ENCODE assay signal across 17 mouse cellular contexts in genomic region chr16:90145244-90145643, GRCm38 (mm10). TPM values are rescaled to one million over a fixed set of nuclear protein-coding genes. Genes with fewer than 3 reads are reported as not detected.
A peak's percentile ranks its signal among the peaks of the same experiment; 100 is the strongest.
DNase-seq lines count a peak whose midpoint lies in the region; ATAC-seq and TF ChIP-seq lines count a peak whose summit lies in the region.
"Had no signal": no experiment of that assay in that cellular context is flagged by ENCODE, and none has a peak within 500 bp of the region (broad histone marks: within the 10 kb centered on the region; RNA-seq: fewer than 3 reads in every experiment).

No protein-coding gene starts in this region.

- no peak for TF ChIP-seq EP300 in lung, postnatal 0 days (IDR thresholded peaks at IDR 0.05)

- H3K27me3 ChIP-seq in forebrain, embryonic 14.5 days (replicated peaks; ENCODE audit: control insufficient read depth, insufficient read depth, low read length), result no peaks in the 10 kb centered on the region
- no peaks in the 10 kb centered on the region for H3K27me3 ChIP-seq in forebrain, embryonic 11.5 days (ENCODE audit: control insufficient read depth, insufficient read depth, low read length)
- H3K27me3 ChIP-seq in neural tube, embryonic 12.5 days (replicated peaks), result no peaks in the 10 kb centered on the region
- H3K27me3 ChIP-seq in limb, embryonic 11.5 days (ENCODE audit: control insufficient read depth, insufficient read depth, low read length), result no peaks in the 10 kb centered on the region
- H3K27me3 ChIP-seq in stomach, embryonic 15.5 days (replicated peaks), result no peaks in the 10 kb centered on the region
- 0 out of 2 replicates have a peak, but pooled peaks cover 7% of the 10 kb centered on the region for H3K27me3 ChIP-seq in lung, postnatal 0 days (replicated peaks; ENCODE audit: insufficient read depth, low read length)
- H3K27me3 ChIP-seq: heart, embryonic 12.5 days; intestine, embryonic 15.5 days had no signal

- H3K4me2 ChIP-seq in forebrain, embryonic 14.5 days (ENCODE audit: low read length), result peak overlapping the region; percentile 74; the same call in 1 of the 2 replicates
- H3K4me2 ChIP-seq in forebrain, embryonic 11.5 days (ENCODE audit: low read depth, low read length, severe bottlenecking), result no peak overlapping the region; the same call in 1 of the 2 replicates
- peak overlapping the region; percentile 91; the same call in 1 of the 2 replicates for H3K4me2 ChIP-seq in neural tube, embryonic 12.5 days (replicated peaks)
- peak overlapping the region; percentile 92; the same call in 1 of the 2 replicates for H3K4me2 ChIP-seq in limb, embryonic 11.5 days (ENCODE audit: low read depth, severe bottlenecking)
- H3K4me2 ChIP-seq in stomach, embryonic 15.5 days, result 0 out of 2 replicates have a peak overlapping the region, but pooled peaks have one; percentile 100
- H3K4me2 ChIP-seq in lung, postnatal 0 days (replicated peaks; ENCODE audit: low read depth, low read length), result no peak overlapping the region

- H3K9me3 ChIP-seq in forebrain, embryonic 14.5 days (replicated peaks; ENCODE audit: control insufficient read depth, low read length), result no peaks in the 10 kb centered on the region
- H3K9me3 ChIP-seq in forebrain, embryonic 11.5 days (ENCODE audit: control insufficient read depth, low read length), result no peaks in the 10 kb centered on the region
- no peaks in the 10 kb centered on the region for H3K9me3 ChIP-seq in neural tube, embryonic 12.5 days
- no peaks in the 10 kb centered on the region for H3K9me3 ChIP-seq in limb, embryonic 11.5 days (ENCODE audit: control insufficient read depth, low read length)
- H3K9me3 ChIP-seq in stomach, embryonic 15.5 days, result no peaks in the 10 kb centered on the region
- no peaks in the 10 kb centered on the region for H3K9me3 ChIP-seq in lung, postnatal 0 days (ENCODE audit: low read length)
- H3K9me3 ChIP-seq: heart, embryonic 12.5 days; intestine, embryonic 15.5 days; lung, embryonic 15.5 days; midbrain, embryonic 12.5 days had no signal

- no peak overlapping the region; the same call in 1 of the 2 replicates for H3K9ac ChIP-seq in forebrain, embryonic 14.5 days (ENCODE audit: low read length)
- no peak overlapping the region; the same call in 1 of the 2 replicates for H3K9ac ChIP-seq in forebrain, embryonic 11.5 days (ENCODE audit: low read length)
- H3K9ac ChIP-seq in neural tube, embryonic 12.5 days, result no peak overlapping the region
- H3K9ac ChIP-seq in limb, embryonic 11.5 days (ENCODE audit: low read length), result no peak overlapping the region
- no peak overlapping the region for H3K9ac ChIP-seq in stomach, embryonic 15.5 days
- no peak overlapping the region for H3K9ac ChIP-seq in lung, postnatal 0 days (replicated peaks; ENCODE audit: low read depth)

- no peak for ATAC-seq in forebrain, embryonic 14.5 days
- no peak for ATAC-seq in forebrain, embryonic 11.5 days (replicated peaks; ENCODE audit: low FRiP score)
- ATAC-seq in neural tube, embryonic 12.5 days (ENCODE audit: low FRiP score, low read depth), result no peak
- ATAC-seq in limb, embryonic 11.5 days (ENCODE audit: insufficient number of reproducible peaks, low FRiP score, low TSS enrichment, low read depth), result no peak
- ATAC-seq in stomach, embryonic 15.5 days (ENCODE audit: insufficient read depth, low FRiP score, low read depth), result no peak
- ATAC-seq in lung, postnatal 0 days, result no peak
- ATAC-seq: intestine, embryonic 15.5 days had no signal

- no peak for DNase-seq in forebrain, embryonic 14.5 days (ENCODE audit: low spot score)
- no peak for DNase-seq in forebrain, embryonic 11.5 days (ENCODE audit: low spot score)
- DNase-seq in neural tube, embryonic 10.5 days (ENCODE audit: extremely low spot score, low spot score), result no peak
- no peak for DNase-seq in limb, embryonic 11.5 days (ENCODE audit: low spot score)
- no peak for DNase-seq in lung, postnatal 0 days (ENCODE audit: low spot score)
- DNase-seq in retina, postnatal 1 day, result no peak
- DNase-seq: cerebellum, adult 2 months; gastrocnemius, adult 2 months; kidney, postnatal 4 days; right cerebral cortex, postnatal 14 days had no signal

- H3K36me3 ChIP-seq in forebrain, embryonic 14.5 days (ENCODE audit: control insufficient read depth, insufficient read depth, low read length), result no peaks in the 10 kb centered on the region
- H3K36me3 ChIP-seq in forebrain, embryonic 11.5 days (ENCODE audit: control insufficient read depth, insufficient read depth, low read length), result no peaks in the 10 kb centered on the region
- no peaks in the 10 kb centered on the region for H3K36me3 ChIP-seq in neural tube, embryonic 12.5 days
- no peaks in the 10 kb centered on the region for H3K36me3 ChIP-seq in limb, embryonic 11.5 days (ENCODE audit: control insufficient read depth, insufficient read depth, low read length)
- H3K36me3 ChIP-seq in stomach, embryonic 15.5 days, result no peaks in the 10 kb centered on the region
- no peaks in the 10 kb centered on the region for H3K36me3 ChIP-seq in lung, postnatal 0 days (ENCODE audit: insufficient read depth, low read length)
- H3K36me3 ChIP-seq: heart, embryonic 12.5 days; intestine, embryonic 15.5 days; lung, embryonic 15.5 days; midbrain, embryonic 12.5 days had no signal

- H3K27ac ChIP-seq in forebrain, embryonic 14.5 days (ENCODE audit: low read depth, low read length), result no peak overlapping the region
- no peak overlapping the region for H3K27ac ChIP-seq in forebrain, embryonic 11.5 days (ENCODE audit: low read depth, low read length)
- no peak overlapping the region for H3K27ac ChIP-seq in neural tube, embryonic 12.5 days
- H3K27ac ChIP-seq in limb, embryonic 11.5 days (replicated peaks; ENCODE audit: low read depth, low read length), result no peak overlapping the region
- H3K27ac ChIP-seq in stomach, embryonic 15.5 days, result no peak overlapping the region
- H3K27ac ChIP-seq in lung, postnatal 0 days (ENCODE audit: low read length), result no peak overlapping the region
- H3K27ac ChIP-seq: gastrocnemius, adult 2 months; left cerebral cortex, adult 2 months had no signal

- no peak for TF ChIP-seq CTCF in lung, postnatal 0 days (IDR thresholded peaks at IDR 0.05)

- peaks cover 6% of the 10 kb centered on the region for H3K4me1 ChIP-seq in forebrain, embryonic 14.5 days (ENCODE audit: control insufficient read depth, insufficient read depth, low read length)
- H3K4me1 ChIP-seq in forebrain, embryonic 11.5 days (replicated peaks; ENCODE audit: control insufficient read depth, insufficient read depth, low read length), result peaks cover 7% of the 10 kb centered on the region
- H3K4me1 ChIP-seq in neural tube, embryonic 12.5 days, result peaks cover 22% of the 10 kb centered on the region; the same call in 1 of the 2 replicates
- peaks cover 20% of the 10 kb centered on the region for H3K4me1 ChIP-seq in limb, embryonic 11.5 days (ENCODE audit: control insufficient read depth, insufficient read depth, low read length)
- H3K4me1 ChIP-seq in stomach, embryonic 15.5 days, result peaks cover 13% of the 10 kb centered on the region
- peaks cover 14% of the 10 kb centered on the region for H3K4me1 ChIP-seq in lung, postnatal 0 days (ENCODE audit: insufficient read depth, low read depth, low read length)

- H3K4me3 ChIP-seq in forebrain, embryonic 14.5 days (ENCODE audit: low read depth, low read length), result no peak overlapping the region
- no peak overlapping the region; the same call in 1 of the 2 replicates for H3K4me3 ChIP-seq in forebrain, embryonic 11.5 days (ENCODE audit: low read depth, low read length)
- H3K4me3 ChIP-seq in neural tube, embryonic 12.5 days, result no peak overlapping the region
- no peak overlapping the region for H3K4me3 ChIP-seq in limb, embryonic 11.5 days (ENCODE audit: low read depth, low read length)
- H3K4me3 ChIP-seq in stomach, embryonic 15.5 days (replicated peaks), result no peak overlapping the region
- H3K4me3 ChIP-seq in lung, postnatal 0 days (ENCODE audit: low read depth, low read length), result no peak overlapping the region
- H3K4me3 ChIP-seq: gastrocnemius, adult 2 months had no signal

- WGBS in forebrain, embryonic 14.5 days, result 100% methylated on average over 1 of the region's 1 CpGs
- 100% methylated on average over 1 of the region's 1 CpGs for WGBS in forebrain, embryonic 11.5 days
- WGBS in neural tube, embryonic 12.5 days, result 66% methylated on average over 1 of the region's 1 CpGs
- 93% methylated on average over 1 of the region's 1 CpGs for WGBS in limb, embryonic 11.5 days
- 84% methylated on average over 1 of the region's 1 CpGs for WGBS in stomach, embryonic 15.5 days
- 75% methylated on average over 1 of the region's 1 CpGs for WGBS in lung, postnatal 0 days

RNA-seq across cellular contexts. Expression of gene Tiam1, which starts 1.7 kb away (rescaled TPM):
- 22.4 and 31.9 TPM in 2 replicates for polyA plus RNA-seq in forebrain, embryonic 14.5 days (2014; fragmentation: Nextera tagmentation; extraction: Ambion mirVana)
- 22.7 and 30.4 TPM in 2 replicates for polyA plus RNA-seq in forebrain, embryonic 11.5 days (2014; fragmentation: Nextera tagmentation; extraction: Ambion mirVana)
- polyA plus RNA-seq in neural tube, embryonic 12.5 days (2016; fragmentation: Nextera tagmentation; extraction: Ambion mirVana), result 15.7 and 22.2 TPM in 2 replicates
- 53.3 and 55.9 TPM in 2 replicates for polyA plus RNA-seq in limb, embryonic 11.5 days (2014; fragmentation: Nextera tagmentation; extraction: Ambion mirVana)
- polyA plus RNA-seq in stomach, embryonic 15.5 days (2015; fragmentation: Nextera tagmentation; extraction: Ambion mirVana), result 19.1 and 19.5 TPM in 2 replicates
- polyA plus RNA-seq in lung, postnatal 0 days (2015; fragmentation: Nextera tagmentation; extraction: Ambion mirVana), result 3.7 and 9.3 TPM in 2 replicates

Comparison
In these comparisons a context has a peak if more than half of its experiments do, and no peak if none do; other contexts are left out.
1. H3K4me2 ChIP-seq: peak in forebrain, embryonic 14.5 days (single experiment), neural tube, embryonic 12.5 days (single experiment), limb, embryonic 11.5 days (single experiment) and stomach, embryonic 15.5 days (single experiment); none in forebrain, embryonic 11.5 days (single experiment) and lung, postnatal 0 days (single experiment).